Mouse (Mus musculus): ENCODE measurements around the gene Spata7. TPM values are rescaled to one million over a fixed set of nuclear protein-coding genes. Genes with fewer than 3 reads are reported as not detected.

The Spata7 gene
- polyA plus RNA-seq, 1 experiment = 1.9 TPM

DNA sequence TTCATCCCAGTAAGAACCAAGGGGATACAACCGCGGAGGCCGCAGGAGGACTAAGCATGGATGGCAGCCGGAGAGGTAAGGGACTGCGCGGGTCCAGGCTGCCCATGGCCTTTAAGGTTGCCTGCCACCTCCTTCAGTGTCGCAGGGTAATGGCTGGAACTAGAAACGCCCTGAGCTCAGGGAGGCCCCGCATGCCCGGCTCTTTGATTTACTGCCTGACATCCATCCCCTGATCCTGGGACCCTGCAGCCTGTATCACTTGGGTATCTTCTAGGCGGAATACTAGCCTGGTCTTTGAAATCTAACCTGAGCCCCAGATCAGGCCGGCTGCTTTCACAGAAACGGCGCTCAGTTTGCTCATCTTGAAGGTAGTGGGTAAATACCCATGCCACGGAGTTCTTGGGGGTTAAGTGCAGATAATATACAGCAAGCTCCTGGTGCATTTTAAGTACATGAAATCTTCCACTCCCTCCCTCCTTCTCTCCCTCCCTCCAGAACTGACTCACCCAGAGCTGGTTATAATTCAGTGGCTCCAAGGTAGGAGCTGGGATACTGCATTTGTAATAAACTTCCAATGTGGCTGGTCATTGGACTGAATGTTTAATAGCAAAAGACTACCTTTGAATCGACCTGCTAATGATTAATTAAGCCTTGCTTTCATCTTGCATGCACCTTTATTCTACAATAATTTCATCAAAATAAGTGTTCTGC lies 458 bp downstream of the Spata7 start:
- no peak overlapping the region for H3K27ac ChIP-seq (ENCODE audit: control insufficient read depth, insufficient read depth, low read length)
- TF ChIP-seq CTCF (IDR thresholded peaks at IDR 0.05; ENCODE audit: borderline replicate concordance, control insufficient read depth, extremely low read depth, insufficient read depth, low read length, poor library complexity) (0 out of 2 replicates have a peak, but pooled peaks have one; percentile 2), POLR2A (IDR thresholded peaks at IDR 0.05; ENCODE audit: control insufficient read depth, extremely low read depth, insufficient read depth, low read length, poor library complexity) (no peak)

GRCm38 (mm10) chr12:98644852-98645251 lies 16.9 kb downstream of the Spata7 start:
- Histone ChIP-seq H3K4me1 (replicated peaks; ENCODE audit: control insufficient read depth, insufficient read depth, low read length) (no peaks in the 10 kb centered on the region), H3K36me3 (ENCODE audit: control insufficient read depth, insufficient read depth, low read length) (no peaks in the 10 kb centered on the region), H3K27ac (ENCODE audit: control insufficient read depth, insufficient read depth, low read length) (no peak overlapping the region), H3K27me3 (ENCODE audit: control insufficient read depth, insufficient read depth, low read length) (no peaks in the 10 kb centered on the region), H3K4me3 (ENCODE audit: control insufficient read depth, insufficient read depth, low read length) (no peak overlapping the region)
- DNase-seq = no peak
- no peak for TF ChIP-seq CTCF (IDR thresholded peaks at IDR 0.05; ENCODE audit: borderline replicate concordance, control insufficient read depth, extremely low read depth, insufficient read depth, low read length, poor library complexity)
- TF ChIP-seq POLR2A (IDR thresholded peaks at IDR 0.05; ENCODE audit: control insufficient read depth, extremely low read depth, insufficient read depth, low read length, poor library complexity) = no peak

More for the DNA sequence above, 458 bp downstream of the Spata7 start:
- H3K4me3 ChIP-seq (ENCODE audit: control insufficient read depth, insufficient read depth, low read length) = peak overlapping the region; percentile 84
- WGBS = 5% methylated on average over 16 of the region's 16 CpGs
- no peak for DNase-seq
- no peaks in the 10 kb centered on the region for H3K27me3 ChIP-seq (ENCODE audit: control insufficient read depth, insufficient read depth, low read length)
- peaks cover 5% of the 10 kb centered on the region for H3K4me1 ChIP-seq (replicated peaks; ENCODE audit: control insufficient read depth, insufficient read depth, low read length)
- no peaks in the 10 kb centered on the region for H3K36me3 ChIP-seq (ENCODE audit: control insufficient read depth, insufficient read depth, low read length)

GRCm38 (mm10) chr12:98656873-98657272 lies 28.9 kb downstream of the Spata7 start:
- no peaks in the 10 kb centered on the region for H3K36me3 ChIP-seq (ENCODE audit: control insufficient read depth, insufficient read depth, low read length)
- H3K27me3 ChIP-seq (ENCODE audit: control insufficient read depth, insufficient read depth, low read length) = no peaks in the 10 kb centered on the region
- no peaks in the 10 kb centered on the region for H3K4me1 ChIP-seq (replicated peaks; ENCODE audit: control insufficient read depth, insufficient read depth, low read length)
- TF ChIP-seq POLR2A (IDR thresholded peaks at IDR 0.05; ENCODE audit: control insufficient read depth, extremely low read depth, insufficient read depth, low read length, poor library complexity) = no peak
- TF ChIP-seq CTCF (IDR thresholded peaks at IDR 0.05; ENCODE audit: borderline replicate concordance, control insufficient read depth, extremely low read depth, insufficient read depth, low read length, poor library complexity) = no peak
- no peak for DNase-seq
- 87% methylated on average over 2 of the region's 2 CpGs for WGBS
- H3K4me3 ChIP-seq (ENCODE audit: control insufficient read depth, insufficient read depth, low read length) = no peak overlapping the region
- no peak overlapping the region for H3K27ac ChIP-seq (ENCODE audit: control insufficient read depth, insufficient read depth, low read length)

GRCm38 (mm10) chr12:98662617-98663016 lies 34.7 kb downstream of the Spata7 start:
- no peak overlapping the region for H3K4me3 ChIP-seq (ENCODE audit: control insufficient read depth, insufficient read depth, low read length)

GRCm38 (mm10) chr12:98668132-98668814 lies 40.3 kb downstream of the Spata7 start:
- TF ChIP-seq CTCF (IDR thresholded peaks at IDR 0.05; ENCODE audit: borderline replicate concordance, control insufficient read depth, extremely low read depth, insufficient read depth, low read length, poor library complexity) (no peak), POLR2A (IDR thresholded peaks at IDR 0.05; ENCODE audit: control insufficient read depth, extremely low read depth, insufficient read depth, low read length, poor library complexity) (no peak)
- no peaks in the 10 kb centered on the region for H3K36me3 ChIP-seq (ENCODE audit: control insufficient read depth, insufficient read depth, low read length)
- 80% methylated on average over 10 of the region's 10 CpGs for WGBS
- H3K27me3 ChIP-seq (ENCODE audit: control insufficient read depth, insufficient read depth, low read length) = no peaks in the 10 kb centered on the region
- no peaks in the 10 kb centered on the region for H3K4me1 ChIP-seq (replicated peaks; ENCODE audit: control insufficient read depth, insufficient read depth, low read length)
- no peak overlapping the region for H3K27ac ChIP-seq (ENCODE audit: control insufficient read depth, insufficient read depth, low read length)
- no peak overlapping the region for H3K4me3 ChIP-seq (ENCODE audit: control insufficient read depth, insufficient read depth, low read length)
- no peak for DNase-seq

More at GRCm38 (mm10) chr12:98662617-98663016, 34.7 kb downstream of the Spata7 start:
- H3K4me1 ChIP-seq (replicated peaks; ENCODE audit: control insufficient read depth, insufficient read depth, low read length) = no peaks in the 10 kb centered on the region
- TF ChIP-seq POLR2A (IDR thresholded peaks at IDR 0.05; ENCODE audit: control insufficient read depth, extremely low read depth, insufficient read depth, low read length, poor library complexity) (no peak), CTCF (IDR thresholded peaks at IDR 0.05; ENCODE audit: borderline replicate concordance, control insufficient read depth, extremely low read depth, insufficient read depth, low read length, poor library complexity) (no peak)
- no peaks in the 10 kb centered on the region for H3K27me3 ChIP-seq (ENCODE audit: control insufficient read depth, insufficient read depth, low read length)
- DNase-seq = no peak
- 97% methylated on average over 7 of the region's 7 CpGs for WGBS
- H3K36me3 ChIP-seq (ENCODE audit: control insufficient read depth, insufficient read depth, low read length) = no peaks in the 10 kb centered on the region
- H3K27ac ChIP-seq (ENCODE audit: control insufficient read depth, insufficient read depth, low read length) = no peak overlapping the region

- Histone ChIP-seq H3K36me3 (ENCODE audit: control insufficient read depth, insufficient read depth, low read length) (no peaks in the 10 kb centered on the region), H3K4me1 (replicated peaks; ENCODE audit: control insufficient read depth, insufficient read depth, low read length) (no peaks in the 10 kb centered on the region), H3K4me3 (ENCODE audit: control insufficient read depth, insufficient read depth, low read length) (no peak overlapping the region), H3K27ac (ENCODE audit: control insufficient read depth, insufficient read depth, low read length) (no peak overlapping the region), H3K27me3 (ENCODE audit: control insufficient read depth, insufficient read depth, low read length) (no peaks in the 10 kb centered on the region)
- 94% methylated on average over 10 of the region's 10 CpGs for WGBS
- DNase-seq = no peak
- no peak for TF ChIP-seq POLR2A (IDR thresholded peaks at IDR 0.05; ENCODE audit: control insufficient read depth, extremely low read depth, insufficient read depth, low read length, poor library complexity)
- no peak for TF ChIP-seq CTCF (IDR thresholded peaks at IDR 0.05; ENCODE audit: borderline replicate concordance, control insufficient read depth, extremely low read depth, insufficient read depth, low read length, poor library complexity)
Observed at GRCm38 (mm10) chr12:98669086-98669485, 41.1 kb downstream of the Spata7 start.

All from thymus, adult 2 months (tissue).